Mouse (Mus musculus) inflammation-experienced regulatory T-cells, adult 16 weeks (primary cell): ENCODE measurements around the gene Aph1a. TPM values are rescaled to one million over a fixed set of nuclear protein-coding genes. Genes with fewer than 3 reads are reported as not detected.

Source experiments
- polyA plus RNA-seq: library from polyadenylated mRNA; unstranded; fragments of 100-300 nt; shearing (Covaris generic); gene quantifications from one replicate; pipeline ENCODE4 v1.2.1, GENCODE M21; 2017

Gene Aph1a
- polyA plus RNA-seq = 56.1 TPM

DNA sequence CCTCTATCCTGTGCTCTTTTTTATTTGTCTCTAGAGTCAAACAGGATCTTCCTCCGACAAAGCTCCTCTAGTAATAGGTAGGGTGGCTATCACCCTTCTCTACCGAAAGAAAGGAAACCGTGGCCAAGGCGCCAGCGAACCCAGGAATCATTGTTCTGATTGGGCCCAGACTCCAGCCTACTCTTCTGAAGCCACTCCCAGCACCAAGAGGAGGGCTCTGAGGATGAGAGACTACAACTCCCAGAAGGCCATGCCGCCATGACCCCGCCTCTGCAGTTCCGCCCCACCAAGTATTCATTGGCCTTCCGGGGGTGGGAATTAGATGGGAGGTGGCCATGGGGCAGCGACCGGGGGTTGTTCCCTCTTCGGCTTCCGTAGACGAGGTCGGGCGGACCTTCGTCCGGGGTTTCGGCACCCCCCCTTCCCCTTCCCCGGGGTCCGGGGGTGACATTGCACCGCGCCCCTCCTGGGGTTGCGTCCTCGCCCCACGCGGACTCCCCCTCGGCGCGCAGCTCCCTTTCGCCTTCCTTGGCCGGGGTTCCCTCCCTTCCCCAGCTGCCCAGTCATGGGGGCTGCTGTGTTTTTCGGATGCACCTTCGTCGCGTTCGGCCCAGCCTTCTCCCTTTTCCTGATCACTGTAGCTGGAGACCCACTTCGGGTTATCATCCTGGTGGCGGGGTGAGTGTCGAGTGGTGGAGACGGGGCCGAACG is at the start of gene Aph1a:
Gene Aph1a, plus strand, starts transcription at position 364 of the 711 bp plus-strand sequence.

DNA sequence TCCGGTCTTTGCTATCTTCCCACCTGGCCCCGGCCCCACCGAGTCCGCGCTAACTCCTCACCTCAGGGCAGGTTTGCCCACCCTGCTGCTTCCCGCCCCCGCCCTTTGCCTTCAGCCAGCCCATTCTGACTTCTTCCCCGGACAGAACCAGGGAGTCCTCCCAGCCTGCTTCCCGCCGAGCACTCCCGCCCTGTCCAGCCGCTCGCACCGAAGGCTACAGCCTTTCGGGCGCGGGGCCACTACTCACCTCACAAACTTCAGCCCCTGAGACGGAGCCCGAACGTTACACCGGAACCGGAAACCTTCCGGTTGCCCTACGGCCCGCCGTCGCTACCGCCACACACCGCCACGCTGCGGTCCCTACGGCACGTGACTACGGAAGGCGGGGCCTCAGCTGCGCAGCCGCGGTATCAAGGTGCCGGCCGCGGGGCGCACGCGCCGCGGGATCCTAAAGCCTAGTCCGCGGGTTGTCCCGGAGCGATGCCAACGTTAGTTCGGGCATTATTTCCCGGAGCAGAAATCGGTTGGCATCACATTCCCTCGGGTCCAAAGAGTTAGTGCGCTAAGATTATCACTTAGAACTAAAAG is 38.2 kb upstream of the Aph1a start, which contains the start of gene Prpf3:
Gene Prpf3, minus strand, starts transcription at position 384 of the 588 bp plus-strand sequence.

DNA sequence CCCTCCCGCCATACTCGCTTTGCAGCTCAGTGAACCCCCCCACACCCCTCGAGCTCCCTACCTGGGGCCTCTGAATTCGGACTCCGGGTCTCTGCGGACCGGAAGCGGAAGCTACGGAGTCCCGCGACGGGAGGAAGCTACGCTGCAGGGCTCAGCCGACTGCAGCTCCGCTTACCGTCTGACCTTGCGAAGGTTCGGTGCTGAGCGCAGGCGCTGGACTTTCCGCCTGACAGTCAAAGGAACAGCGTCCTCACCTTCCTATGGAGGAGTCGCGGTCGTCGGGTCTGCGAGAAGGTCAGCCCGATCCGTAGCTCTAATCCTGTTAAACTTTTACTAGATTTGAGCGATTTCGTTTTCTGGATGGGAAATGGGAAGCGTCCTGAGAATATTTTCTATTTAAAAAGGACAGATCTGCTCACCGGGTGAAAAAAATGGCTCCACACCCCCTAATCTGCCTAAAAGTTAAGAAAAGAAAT is 22.3 kb upstream of the Aph1a start, which contains the start of gene Mrps21:
Gene Mrps21, minus strand, starts transcription at position 128 of the 476 bp plus-strand sequence.

DNA sequence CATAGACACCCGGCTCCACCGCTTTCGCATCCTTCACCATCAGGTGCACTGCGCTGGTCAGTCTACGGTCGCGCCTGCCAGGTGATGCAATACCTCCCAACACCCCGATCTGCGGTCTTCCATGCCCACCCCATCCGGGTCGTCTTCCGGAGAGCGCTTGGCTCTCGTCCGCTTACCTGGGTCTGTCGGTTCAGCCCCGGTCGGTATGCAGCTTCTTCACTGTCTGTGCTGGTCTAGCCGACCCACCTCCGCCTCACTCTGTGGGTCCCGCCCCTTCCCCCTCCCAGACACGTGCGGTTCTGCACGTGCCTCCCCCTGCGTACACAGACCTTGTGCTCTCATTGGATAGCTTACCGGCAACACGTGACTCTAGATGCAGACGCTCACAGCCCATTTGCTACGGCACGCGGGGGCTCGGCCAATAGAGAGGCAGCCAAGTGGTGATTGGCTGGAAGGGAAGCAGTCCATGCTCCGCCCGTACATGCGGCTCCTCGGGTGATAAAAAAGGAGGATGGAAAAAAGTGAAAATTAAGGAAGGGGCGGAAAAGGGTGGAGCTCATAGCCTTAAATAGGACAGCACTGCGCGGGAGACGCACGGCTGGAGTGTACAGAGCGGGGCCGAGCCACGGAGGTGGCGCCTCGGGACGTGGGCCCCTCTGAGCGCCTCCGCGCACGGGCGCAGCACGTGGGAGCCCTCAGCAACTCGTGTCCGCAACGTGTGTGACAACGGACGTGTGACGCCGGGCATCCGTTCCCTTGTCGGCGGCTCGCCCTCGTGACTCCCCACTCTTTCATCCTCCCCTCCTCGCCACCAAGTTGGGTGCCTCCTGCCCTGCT is 11.6 kb upstream of the Aph1a start, which contains the start of gene Ciart:
Gene Ciart, minus strand, starts transcription at position 273 of the 837 bp plus-strand sequence.

DNA sequence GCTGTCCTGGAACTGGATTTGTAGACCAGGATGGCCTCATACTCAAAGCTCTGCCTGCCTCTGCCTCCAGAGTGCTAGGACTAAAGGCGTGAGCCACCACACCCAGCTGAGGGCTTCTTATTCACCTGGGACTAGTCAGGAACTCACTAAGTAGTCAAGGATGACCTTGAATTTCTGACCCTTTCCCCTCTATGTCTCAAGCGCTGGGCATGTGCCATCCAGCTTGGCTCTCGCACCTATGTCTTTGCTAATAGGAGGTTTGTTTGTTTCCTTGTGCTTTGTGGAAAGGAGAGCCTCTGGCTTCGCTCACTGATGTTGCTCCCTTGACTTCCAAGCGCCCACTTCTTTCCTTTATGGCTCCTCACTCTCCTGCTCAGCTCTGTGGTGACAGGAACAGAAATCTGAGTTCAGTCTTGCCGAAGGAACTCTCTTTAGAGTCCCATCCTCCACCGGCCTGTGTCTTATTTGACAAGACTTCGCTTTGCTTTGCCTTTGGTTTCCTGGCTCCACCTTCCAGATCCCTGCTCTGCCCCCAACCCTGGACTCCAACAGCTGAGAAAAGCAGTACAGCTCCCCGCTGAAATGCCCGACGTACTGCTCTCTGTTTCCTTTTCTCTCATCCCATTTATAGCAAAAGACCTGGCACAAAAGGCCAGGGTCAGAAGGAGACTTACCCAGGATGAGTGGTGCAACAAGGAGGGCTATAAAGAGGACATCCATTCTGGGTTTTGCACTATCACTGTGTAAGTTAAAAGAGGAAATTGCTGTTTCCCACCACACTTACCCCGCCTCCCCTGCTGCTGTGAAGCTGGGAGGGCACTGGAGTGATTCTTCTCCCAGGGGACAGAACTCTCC is 2.3 kb upstream of the Aph1a start, which contains the start of gene BC028528:
Gene BC028528, minus strand, starts transcription at position 795 of the 855 bp plus-strand sequence.

DNA sequence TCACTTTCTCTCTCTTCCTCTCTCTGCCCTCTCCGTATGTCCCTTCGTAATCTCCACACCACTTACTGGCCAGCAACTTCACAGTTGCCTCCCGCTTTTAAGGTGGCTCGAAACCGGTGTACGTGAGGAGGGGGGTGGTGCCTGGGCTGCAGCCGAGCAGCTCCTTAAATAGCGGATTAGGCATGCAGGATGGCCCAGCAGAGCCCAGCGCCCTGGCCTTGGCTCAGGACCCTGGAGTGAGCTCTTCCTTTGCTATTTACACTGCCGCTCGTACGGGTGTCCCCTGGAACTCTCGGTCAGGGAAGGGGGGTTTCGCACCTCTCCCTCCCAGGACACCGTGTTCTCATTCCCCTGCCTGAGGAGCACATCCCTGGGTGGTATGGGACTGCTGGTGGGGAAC is 10.8 kb downstream of the Aph1a start, which contains the start of gene Car14:
Gene Car14, minus strand, starts transcription at position 124 of the 400 bp plus-strand sequence.

DNA sequence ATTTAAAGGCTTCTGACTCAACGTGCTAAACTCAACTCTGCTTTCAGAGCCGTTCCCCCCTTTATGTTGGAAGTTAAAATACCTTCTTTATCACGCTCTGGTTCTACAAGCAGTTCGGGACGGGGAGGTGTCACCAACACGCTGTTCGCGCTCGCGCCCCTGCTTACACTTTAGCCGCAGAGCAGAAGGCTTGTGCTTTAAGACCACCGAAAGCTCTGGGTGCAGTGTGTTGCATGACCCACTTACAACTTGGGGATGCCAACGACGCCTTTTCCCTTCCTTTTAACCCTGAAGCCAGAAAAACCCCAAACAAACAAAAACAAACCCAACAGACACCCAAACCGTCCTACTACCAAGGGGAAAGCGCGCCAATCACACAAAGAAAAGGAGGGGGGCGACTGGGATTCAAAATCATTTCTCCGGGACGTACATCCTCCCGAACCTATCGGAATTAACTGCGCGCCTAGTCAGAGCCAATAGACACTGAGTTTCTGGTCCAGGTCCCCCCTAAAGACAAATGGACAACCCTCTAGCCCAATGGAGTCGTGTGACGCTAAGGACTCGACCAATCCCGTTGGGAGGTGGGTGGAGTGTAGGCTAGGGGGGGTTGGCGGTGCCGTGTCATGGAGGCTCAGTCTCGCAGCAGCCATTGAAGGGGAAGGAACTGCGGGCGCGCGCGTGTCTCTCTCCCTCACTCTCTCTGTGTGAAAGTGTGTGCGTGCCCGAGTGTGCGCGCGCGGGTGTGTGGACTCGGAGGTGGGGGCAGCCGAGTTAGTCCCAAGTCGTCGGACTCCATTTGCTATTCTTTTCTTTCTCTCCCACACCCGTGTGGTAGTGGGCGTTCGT is 35.1 kb downstream of the Aph1a start, which contains the start of gene Anp32e:
Gene Anp32e, plus strand, starts transcription at position 589 of the 846 bp plus-strand sequence.

Other genes with a start within 250 kb of the Aph1a start
- gene Mcl1, start 235.2 kb upstream of the Aph1a start, polyA plus RNA-seq = 44.3 TPM
- 14.0 TPM for gene Adamtsl4, start 206.1 kb upstream of the Aph1a start, polyA plus RNA-seq
- gene Ecm1, start 154.4 kb upstream of the Aph1a start, polyA plus RNA-seq = 168 TPM
- 90.5 TPM for gene Tars2, start 133.8 kb upstream of the Aph1a start, polyA plus RNA-seq
- gene Rprd2, start 75.1 kb upstream of the Aph1a start, polyA plus RNA-seq = 20.4 TPM
- 73.9 TPM for gene Prpf3, start 38.1 kb upstream of the Aph1a start, polyA plus RNA-seq
- 256 TPM for gene Mrps21, start 22.4 kb upstream of the Aph1a start, polyA plus RNA-seq
- 7.4 TPM for gene Ciart, start 11.7 kb upstream of the Aph1a start, polyA plus RNA-seq
- gene BC028528, start 2.0 kb upstream of the Aph1a start, polyA plus RNA-seq = 0.40 TPM
- not detected for gene Car14, start 10.7 kb downstream of the Aph1a start, polyA plus RNA-seq
- gene Anp32e, start 35.3 kb downstream of the Aph1a start, polyA plus RNA-seq = 235 TPM
- gene Plekho1, start 102.0 kb downstream of the Aph1a start, polyA plus RNA-seq = 10.0 TPM
- gene Vps45, start 164.5 kb downstream of the Aph1a start, polyA plus RNA-seq = 30.5 TPM
- gene Otud7b, start 210.6 kb downstream of the Aph1a start, polyA plus RNA-seq = 30.5 TPM